Mouse (Mus musculus) olfactory bulb, adult 2 months (tissue): ENCODE results near the gene Pvr. TPM values are rescaled to one million over a fixed set of nuclear protein-coding genes. Genes with fewer than 3 reads are reported as not detected.
A peak's percentile ranks its signal among the peaks of the same experiment; 100 is the strongest.

Experiments
- H3K27ac ChIP-seq: fragments of 200-500 bp; 2 replicates; pipeline ENCODE4 v1.5.1; 2012; ENCODE audit warnings: low read depth, low read length; ENCODE audit not compliant: insufficient read depth
- H3K4me1 ChIP-seq: fragments of 200-500 bp; 2 replicates; pipeline ENCODE4 v1.6.1; 2012; ENCODE audit warnings: low read length; ENCODE audit not compliant: control insufficient read depth, insufficient read depth
- H3K4me3 ChIP-seq: fragments of 200-500 bp; 2 replicates; pipeline ENCODE4 v1.5.1; 2012; ENCODE audit warnings: mild to moderate bottlenecking, low read depth, low read length, moderate library complexity; ENCODE audit not compliant: insufficient read depth
- CTCF ChIP-seq: fragments of 200-500 bp; IDR thresholded peaks from 2 replicates; pipeline ENCODE4 v1.5.1; 2012; ENCODE audit warnings: low read depth, mild to moderate bottlenecking, low read length, moderate library complexity; ENCODE audit not compliant: insufficient read depth
- POLR2A ChIP-seq: fragments of 200-500 bp; IDR thresholded peaks from 2 replicates; pipeline ENCODE4 v1.6.1; 2012; ENCODE audit warnings: mild to moderate bottlenecking, low read depth, low read length, moderate library complexity; ENCODE audit not compliant: insufficient read depth
- WGBS: fragments of 180-500 bp; shearing (Covaris S2); methylation state at CpG from one replicate; pipeline ENCODE4 v1.1.7; 2018; 5-methylcytosine and 5-hydroxymethylcytosine counted together
- polyA plus RNA-seq: library from polyadenylated mRNA; stranded (reverse); fragments of >200 nt; gene quantifications from 2 replicates; pipeline ENCODE4 v1.2.4, GENCODE M21; 2012; ENCODE audit warnings: low replicate concordance; ENCODE audit not compliant: missing spikeins, insufficient read depth, insufficient read length

Gene Pvr
- polyA plus RNA-seq, 1 experiment: not detected

- Histone ChIP-seq H3K4me1 (peaks cover 4% of the 10 kb centered on the region; the same call in 1 of the 2 replicates), H3K4me3 (no peak overlapping the region), H3K27ac (no peak overlapping the region)
- 67% methylated on average over 1 of the region's 1 CpGs for WGBS
- no peak for TF ChIP-seq CTCF
- no peak for TF ChIP-seq POLR2A
Observed at GRCm38 (mm10) chr7:19925376-19925775, 4.4 kb upstream of the Pvr start.

GRCm38 (mm10) chr7:19923797-19924196 lies 2.8 kb upstream of the Pvr start:
- no peak for TF ChIP-seq CTCF
- no peak for TF ChIP-seq POLR2A
- 21% methylated on average over 10 of the region's 15 CpGs for WGBS
- Histone ChIP-seq H3K4me1 (peaks cover 6% of the 10 kb centered on the region; the same call in 1 of the 2 replicates), H3K4me3 (no peak overlapping the region), H3K27ac (no peak overlapping the region)

- 57% methylated on average over 2 of the region's 2 CpGs for WGBS
- H3K4me3 ChIP-seq: no peak overlapping the region
- no peak overlapping the region for H3K27ac ChIP-seq
- peaks cover 9% of the 10 kb centered on the region; the same call in 1 of the 2 replicates for H3K4me1 ChIP-seq
- TF ChIP-seq CTCF: no peak
- TF ChIP-seq POLR2A: no peak
Observed at GRCm38 (mm10) chr7:19923354-19923753, 2.4 kb upstream of the Pvr start.

- TF ChIP-seq POLR2A: no peak
- no peak for TF ChIP-seq CTCF
- Histone ChIP-seq H3K4me3 (peak overlapping the region; percentile 67), H3K27ac (no peak overlapping the region), H3K4me1 (peaks cover 11% of the 10 kb centered on the region; the same call in 1 of the 2 replicates)
- 36% methylated on average over 4 of the region's 4 CpGs for WGBS
Observed at GRCm38 (mm10) chr7:19920166-19920505, 824 bp downstream of the Pvr start.

- TF ChIP-seq POLR2A (no peak), CTCF (no peak)
- H3K27ac ChIP-seq: no peak overlapping the region
- 92% methylated on average over 7 of the region's 7 CpGs for WGBS
Observed at GRCm38 (mm10) chr7:19914558-19914957, 6.4 kb downstream of the Pvr start.

GRCm38 (mm10) chr7:19911695-19912524 lies 9.1 kb downstream of the Pvr start:
- H3K4me3 ChIP-seq: no peak overlapping the region
- WGBS: 73% methylated on average over 23 of the region's 23 CpGs
- H3K4me1 ChIP-seq: no peaks in the 10 kb centered on the region
- TF ChIP-seq CTCF (no peak), POLR2A (no peak)
- H3K27ac ChIP-seq: no peak overlapping the region

More at GRCm38 (mm10) chr7:19914558-19914957, 6.4 kb downstream of the Pvr start:
- Histone ChIP-seq H3K4me1 (peaks cover 5% of the 10 kb centered on the region; the same call in 1 of the 2 replicates), H3K4me3 (no peak overlapping the region)

- TF ChIP-seq POLR2A: no peak
- Histone ChIP-seq H3K27ac (no peak overlapping the region), H3K4me1 (no peaks in the 10 kb centered on the region), H3K4me3 (no peak overlapping the region)
- 81% methylated on average over 6 of the region's 6 CpGs for WGBS
Observed at GRCm38 (mm10) chr7:19911292-19911658, 9.7 kb downstream of the Pvr start.

- 48% methylated on average over 21 of the region's 21 CpGs for WGBS
- TF ChIP-seq CTCF (peak; percentile 92), POLR2A (no peak)
- no peaks in the 10 kb centered on the region for H3K4me1 ChIP-seq
Observed at GRCm38 (mm10) chr7:19910421-19911291, 10.3 kb downstream of the Pvr start.

GRCm38 (mm10) chr7:19889881-19890280 lies 31.1 kb downstream of the Pvr start:
- Histone ChIP-seq H3K4me1 (no peaks in the 10 kb centered on the region), H3K4me3 (no peak overlapping the region), H3K27ac (no peak overlapping the region)
- 55% methylated on average over 8 of the region's 8 CpGs for WGBS
- TF ChIP-seq CTCF: peak; percentile 42
- TF ChIP-seq POLR2A: no peak

More at GRCm38 (mm10) chr7:19910421-19911291, 10.3 kb downstream of the Pvr start:
- no peak overlapping the region for H3K4me3 ChIP-seq
- no peak overlapping the region for H3K27ac ChIP-seq
